Mouse (Mus musculus): ENCODE measurements around the gene Vmn2r120. TPM values are rescaled to one million over a fixed set of nuclear protein-coding genes. Genes with fewer than 3 reads are reported as not detected.
"Not testable (repeated sequence)": the region's sequence is repeated elsewhere in the genome, so short reads cannot be mapped to it uniquely, and the experiment has no call there.

Gene Vmn2r120
- total RNA-seq (2021) = not detected
- long read RNA-seq, experiment 1 = 0 reads
- long read RNA-seq, experiment 2 = 0 reads

GRCm38 (mm10) chr17:57545405-57545804 is at the start of gene Vmn2r120:
TSS of gene Vmn2r120 (minus strand) at chr17:57545505.
- DNase-seq (ENCODE audit: low spot score) = no peak

- DNase-seq (ENCODE audit: low spot score) = not testable (repeated sequence)
These were observed 42.0 kb upstream of the Vmn2r120 start for GRCm38 (mm10) chr17:57587273-57587672.

- no peak for DNase-seq (ENCODE audit: low spot score)
These were observed 28.9 kb upstream of the Vmn2r120 start for GRCm38 (mm10) chr17:57574075-57574705.

Other genes with a start within 250 kb of the Vmn2r120 start
- 1 to 10 TPM; 1.2 to 2.1 TPM for gene Adgre1, start 186.8 kb downstream of the Vmn2r120 start, total RNA-seq (2021)
- not detected for gene Gm21834, start 196.7 kb upstream of the Vmn2r120 start, total RNA-seq (2021)
- gene Cntnap5c, start 224.1 kb upstream of the Vmn2r120 start, total RNA-seq (2021) = not detected

Data from gastrocnemius, adult 18-20 months (tissue).